Mouse (Mus musculus) MEL (cell line): ENCODE data around the gene Clk3. TPM values are rescaled to one million over a fixed set of nuclear protein-coding genes. Genes with fewer than 3 reads are reported as not detected.

ENCODE experiments used
- DNase-seq: peaks from one replicate; pipeline ENCODE4 v3.0.0; 2011; ENCODE audit warnings: low read depth, low spot score
- H3K27ac ChIP-seq: 2 replicates; pipeline ENCODE4 v1.5.1; 2012; ENCODE audit warnings: low read depth, mild to moderate bottlenecking, control low read depth, low read length, moderate library complexity; ENCODE audit not compliant: control insufficient read depth
- H3K27me3 ChIP-seq, 2 experiments: fragments of 150-350 bp in 1 of 2; sonication (generic) in 1 of 2; 2 replicates each; pipeline ENCODE4 v1.6.1; 2012; ENCODE audit warnings: low read length in 2 of 2, mild to moderate bottlenecking in 2 of 2, improper control_type of control experiment in 1 of 2, moderate library complexity in 1 of 2; ENCODE audit not compliant: insufficient read depth in 2 of 2, control insufficient read depth in 1 of 2
- H3K36me3 ChIP-seq, 2 experiments: 2 replicates each; pipeline ENCODE4 v1.6.1; 2012 to 2014; ENCODE audit warnings: low read length in 2 of 2, improper control_type of control experiment in 1 of 2, inconsistent platforms in 1 of 2, mild to moderate bottlenecking in 1 of 2; ENCODE audit not compliant: insufficient read depth in 2 of 2, control insufficient read depth in 1 of 2
- H3K4me1 ChIP-seq, 2 experiments: fragments of 150-350 bp in 1 of 2; sonication (generic) in 1 of 2; 2 replicates each; pipeline ENCODE4 v1.6.1; 2012; ENCODE audit warnings: low read length in 2 of 2, improper control_type of control experiment in 1 of 2, mild to moderate bottlenecking in 1 of 2; ENCODE audit not compliant: insufficient read depth in 2 of 2, control insufficient read depth in 1 of 2
- H3K4me3 ChIP-seq, 2 experiments: fragments of 150-350 bp in 1 of 2; sonication (generic) in 1 of 2; 2 replicates each; pipeline ENCODE4 v1.5.1; 2012; ENCODE audit warnings: low read depth in 2 of 2, low read length in 2 of 2, mild to moderate bottlenecking in 2 of 2, moderate library complexity in 2 of 2, control low read depth in 1 of 2, improper control_type of control experiment in 1 of 2; ENCODE audit not compliant: control insufficient read depth in 1 of 2, insufficient read depth in 1 of 2
- H3K79me2 ChIP-seq: 2 replicates; pipeline ENCODE4 v1.6.1; 2012; ENCODE audit warnings: mild to moderate bottlenecking, low read length, moderate library complexity; ENCODE audit not compliant: control insufficient read depth, poor library complexity, insufficient read depth
- H3K9ac ChIP-seq: 2 replicates; pipeline ENCODE4 v1.6.1; 2012; ENCODE audit warnings: low read depth, mild to moderate bottlenecking, control low read depth, low read length, moderate library complexity; ENCODE audit not compliant: control insufficient read depth, poor library complexity, severe bottlenecking
- H3K9me3 ChIP-seq: fragments of 150-350 bp; sonication (generic); replicated peaks from 2 replicates; pipeline ENCODE4 v1.6.1; 2012; ENCODE audit warnings: mild to moderate bottlenecking, low read length, improper control_type of control experiment, moderate library complexity; ENCODE audit not compliant: insufficient read depth
- CHD2 ChIP-seq: IDR thresholded peaks from 2 replicates; pipeline ENCODE4 v1.6.1; 2011; ENCODE audit warnings: low read length, improper control_type of control experiment
- CTCF ChIP-seq, 3 experiments: IDR thresholded peaks in 2 of 3; conservative IDR thresholded peaks in 1 of 3; 2 replicates each; pipeline ENCODE4 v1.5.1; 2011 to 2012; ENCODE audit warnings: low read length in 3 of 3, low read depth in 2 of 3, mild to moderate bottlenecking in 2 of 3, improper control_type of control experiment in 1 of 3, inconsistent platforms in 1 of 3, mixed read lengths in 1 of 3, moderate library complexity in 1 of 3; ENCODE audit not compliant: control insufficient read depth in 1 of 3, insufficient read depth in 1 of 3, poor library complexity in 1 of 3, severe bottlenecking in 1 of 3
- ELF1 ChIP-seq: IDR thresholded peaks from 2 replicates; pipeline ENCODE4 v1.6.1; 2014; ENCODE audit warnings: low read depth, mild to moderate bottlenecking, inconsistent platforms, low read length, improper control_type of control experiment, moderate library complexity
- EP300 ChIP-seq, 2 experiments: IDR thresholded peaks; 2 replicates each; pipeline ENCODE4 v1.6.1; 2011; ENCODE audit warnings: improper control_type of control experiment in 2 of 2, low read length in 2 of 2, low read depth in 1 of 2, mild to moderate bottlenecking in 1 of 2
- GATA1 ChIP-seq: IDR thresholded peaks from 2 replicates; pipeline ENCODE4 v1.6.1; 2011; ENCODE audit warnings: low read depth, low read length, improper control_type of control experiment
- MAX ChIP-seq: IDR thresholded peaks from 2 replicates; pipeline ENCODE4 v1.6.1; 2011; ENCODE audit warnings: low read length, improper control_type of control experiment
- POLR2AphosphoS5 ChIP-seq: IDR thresholded peaks from 2 replicates; pipeline ENCODE4 v1.6.1; 2012; ENCODE audit warnings: low read depth, borderline replicate concordance, mild to moderate bottlenecking, inconsistent platforms, low read length, moderate library complexity, mixed read lengths
- RAD21 ChIP-seq: IDR thresholded peaks from 2 replicates; pipeline ENCODE4 v1.6.1; 2011; ENCODE audit warnings: mild to moderate bottlenecking, low read depth, low read length, improper control_type of control experiment
- SMC3 ChIP-seq: IDR thresholded peaks from 2 replicates; pipeline ENCODE4 v1.6.1; 2011; ENCODE audit warnings: low read depth, low read length, improper control_type of control experiment
- TAL1 ChIP-seq: IDR thresholded peaks from 2 replicates; pipeline ENCODE4 v1.6.1; 2012; ENCODE audit warnings: mild to moderate bottlenecking, inconsistent platforms, low read length, moderate library complexity, mixed read lengths
- UBTF ChIP-seq: IDR thresholded peaks from 2 replicates; pipeline ENCODE4 v1.6.1; 2012; ENCODE audit warnings: low read depth, mild to moderate bottlenecking, inconsistent platforms, low read length, improper control_type of control experiment, moderate library complexity, borderline replicate concordance; ENCODE audit not compliant: insufficient read depth
- ZC3H11A ChIP-seq: IDR thresholded peaks from 2 replicates; pipeline ENCODE4 v1.6.1; 2012; ENCODE audit warnings: low read depth, mild to moderate bottlenecking, inconsistent platforms, low read length, improper control_type of control experiment
- polyA plus RNA-seq, 2 experiments: library from polyadenylated mRNA; stranded (reverse) in 1 of 2; unstranded in 1 of 2; fragments of >175 nt in 1 of 2; fragments of >200 nt in 1 of 2; gene quantifications; 2 replicates each; pipeline versions ENCODE4 v1.2.1 to v1.2.4; 2012; ENCODE audit warnings: low replicate concordance in 2 of 2, low read depth in 1 of 2; ENCODE audit not compliant: insufficient read length in 2 of 2, insufficient read depth in 1 of 2, missing spikeins in 1 of 2
- total RNA-seq: library from RNA; depleted of rRNA; stranded (reverse); fragments of 300-350 nt; gene quantifications from 2 replicates; pipeline ENCODE4 v1.2.3, GENCODE M21; 2012

The Clk3 gene
- total and polyA plus RNA-seq, 3 experiments = 31.2 to 65.6 TPM; not detected in 1

- no peak overlapping the region for H3K4me3 ChIP-seq
- peak; percentile 77 for TF ChIP-seq RAD21
- TF ChIP-seq SMC3 = peak; percentile 83
- TF ChIP-seq EP300 (IDR thresholded peaks at IDR 0.05; ENCODE audit: low read depth in 1 of 2, low read length in 2 of 2) = no peak
- TF ChIP-seq CTCF (IDR thresholded peaks at IDR 0.05 in 2 of 3, conservative IDR thresholded peaks at IDR 0.05 in 1 of 3; ENCODE audit: control insufficient read depth in 1 of 3, insufficient read depth in 1 of 3, low read depth in 2 of 3, low read length in 3 of 3, poor library complexity in 1 of 3, severe bottlenecking in 1 of 3) = peak; percentile 63 to 88 (median 87)
- 0 out of 2 replicates have a peak, but pooled peaks have one; percentile 27 for TF ChIP-seq ELF1
- peak; percentile 46; the same call in 1 of the 2 replicates for TF ChIP-seq ZC3H11A
- H3K27me3 ChIP-seq = no peaks in the 10 kb centered on the region
- peak; percentile 84 for DNase-seq
- no peaks in the 10 kb centered on the region for H3K9me3 ChIP-seq
- peaks cover 7 to 16% of the 10 kb centered on the region in 2 experiments; a peak in 3 of 4 replicates for H3K36me3 ChIP-seq
- H3K27ac ChIP-seq = no peak overlapping the region
- no peaks in the 10 kb centered on the region for H3K79me2 ChIP-seq
- H3K9ac ChIP-seq = no peak overlapping the region
- peaks cover 0 to 5% of the 10 kb centered on the region in 2 experiments; a peak in 2 of 4 replicates for H3K4me1 ChIP-seq
These were observed 21.1 kb downstream of the Clk3 start for GRCm38 (mm10) chr9:57744462-57745091.

- no peak overlapping the region for H3K27ac ChIP-seq
- H3K36me3 ChIP-seq = peaks cover 0 to 5% of the 10 kb centered on the region in 2 experiments; a peak in 3 of 4 replicates
- no peak overlapping the region for H3K4me3 ChIP-seq
- H3K79me2 ChIP-seq = no peaks in the 10 kb centered on the region
- no peak for DNase-seq
- H3K9ac ChIP-seq = no peak overlapping the region
- H3K4me1 ChIP-seq = no peaks in the 10 kb centered on the region; a peak in 1 of 4 replicates
- no peaks in the 10 kb centered on the region for H3K9me3 ChIP-seq
- TF ChIP-seq CTCF (IDR thresholded peaks at IDR 0.05 in 2 of 3, conservative IDR thresholded peaks at IDR 0.05 in 1 of 3; ENCODE audit: control insufficient read depth in 1 of 3, insufficient read depth in 1 of 3, low read depth in 2 of 3, low read length in 3 of 3, poor library complexity in 1 of 3, severe bottlenecking in 1 of 3) (no peak), CHD2 (no peak), GATA1 (no peak), TAL1 (no peak), MAX (no peak)
- no peaks in the 10 kb centered on the region for H3K27me3 ChIP-seq
These were observed 25.8 kb downstream of the Clk3 start for GRCm38 (mm10) chr9:57739863-57740262.

DNA sequence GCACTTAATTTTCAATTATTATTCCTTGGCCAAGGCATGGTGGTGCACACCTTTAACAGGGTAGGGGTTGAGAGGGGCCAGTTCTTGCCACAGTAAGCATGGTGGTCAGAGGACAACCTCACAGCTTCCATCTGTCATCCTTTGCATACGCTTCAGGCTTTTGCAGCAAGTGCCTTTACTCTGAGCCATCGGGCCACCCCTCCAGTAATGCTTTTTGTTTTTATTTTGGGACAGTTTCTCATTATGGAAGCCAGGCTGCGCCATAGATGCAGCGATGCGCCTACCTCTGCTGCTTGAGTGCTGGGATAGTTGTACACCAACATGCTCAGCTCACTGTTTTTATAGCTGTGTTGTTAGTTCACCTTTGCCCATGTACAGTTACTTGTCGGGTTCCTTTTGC lies 32.1 kb downstream of the Clk3 start:
- Histone ChIP-seq H3K4me3 (no peak overlapping the region), H3K9me3 (no peaks in the 10 kb centered on the region), H3K27me3 (no peaks in the 10 kb centered on the region), H3K36me3 (peaks cover 0 to 8% of the 10 kb centered on the region in 2 experiments; a peak in 3 of 4 replicates), H3K27ac (no peak overlapping the region), H3K9ac (no peak overlapping the region), H3K4me1 (no peaks in the 10 kb centered on the region; a peak in 1 of 4 replicates), H3K79me2 (peaks cover 4% of the 10 kb centered on the region; the same call in 1 of the 2 replicates)
- no peak for DNase-seq
- TF ChIP-seq POLR2AphosphoS5 (no peak), UBTF (no peak), GATA1 (no peak)
